Mouse (Mus musculus) MEL (cell line): ENCODE results near the gene Higd1b. TPM values are rescaled to one million over a fixed set of nuclear protein-coding genes. Genes with fewer than 3 reads are reported as not detected.

ENCODE experiments used
- DNase-seq: peaks from one replicate; pipeline ENCODE4 v3.0.0; 2011; ENCODE audit warnings: low read depth, low spot score
- H3K27ac ChIP-seq: 2 replicates; pipeline ENCODE4 v1.5.1; 2012; ENCODE audit warnings: low read depth, mild to moderate bottlenecking, control low read depth, low read length, moderate library complexity; ENCODE audit not compliant: control insufficient read depth
- H3K27me3 ChIP-seq, 2 experiments: fragments of 150-350 bp in 1 of 2; sonication (generic) in 1 of 2; 2 replicates each; pipeline ENCODE4 v1.6.1; 2012; ENCODE audit warnings: low read length in 2 of 2, mild to moderate bottlenecking in 2 of 2, improper control_type of control experiment in 1 of 2, moderate library complexity in 1 of 2; ENCODE audit not compliant: insufficient read depth in 2 of 2, control insufficient read depth in 1 of 2
- H3K36me3 ChIP-seq, 2 experiments: 2 replicates each; pipeline ENCODE4 v1.6.1; 2012 to 2014; ENCODE audit warnings: low read length in 2 of 2, improper control_type of control experiment in 1 of 2, inconsistent platforms in 1 of 2, mild to moderate bottlenecking in 1 of 2; ENCODE audit not compliant: insufficient read depth in 2 of 2, control insufficient read depth in 1 of 2
- H3K4me1 ChIP-seq, 2 experiments: fragments of 150-350 bp in 1 of 2; sonication (generic) in 1 of 2; 2 replicates each; pipeline ENCODE4 v1.6.1; 2012; ENCODE audit warnings: low read length in 2 of 2, improper control_type of control experiment in 1 of 2, mild to moderate bottlenecking in 1 of 2; ENCODE audit not compliant: insufficient read depth in 2 of 2, control insufficient read depth in 1 of 2
- H3K4me3 ChIP-seq, 2 experiments: fragments of 150-350 bp in 1 of 2; sonication (generic) in 1 of 2; 2 replicates each; pipeline ENCODE4 v1.5.1; 2012; ENCODE audit warnings: low read depth in 2 of 2, low read length in 2 of 2, mild to moderate bottlenecking in 2 of 2, moderate library complexity in 2 of 2, control low read depth in 1 of 2, improper control_type of control experiment in 1 of 2; ENCODE audit not compliant: control insufficient read depth in 1 of 2, insufficient read depth in 1 of 2
- H3K79me2 ChIP-seq: 2 replicates; pipeline ENCODE4 v1.6.1; 2012; ENCODE audit warnings: mild to moderate bottlenecking, low read length, moderate library complexity; ENCODE audit not compliant: control insufficient read depth, poor library complexity, insufficient read depth
- H3K9ac ChIP-seq: 2 replicates; pipeline ENCODE4 v1.6.1; 2012; ENCODE audit warnings: low read depth, mild to moderate bottlenecking, control low read depth, low read length, moderate library complexity; ENCODE audit not compliant: control insufficient read depth, poor library complexity, severe bottlenecking
- H3K9me3 ChIP-seq: fragments of 150-350 bp; sonication (generic); replicated peaks from 2 replicates; pipeline ENCODE4 v1.6.1; 2012; ENCODE audit warnings: mild to moderate bottlenecking, low read length, improper control_type of control experiment, moderate library complexity; ENCODE audit not compliant: insufficient read depth
- CTCF ChIP-seq, 3 experiments: IDR thresholded peaks in 2 of 3; conservative IDR thresholded peaks in 1 of 3; 2 replicates each; pipeline ENCODE4 v1.5.1; 2011 to 2012; ENCODE audit warnings: low read length in 3 of 3, low read depth in 2 of 3, mild to moderate bottlenecking in 2 of 3, improper control_type of control experiment in 1 of 3, inconsistent platforms in 1 of 3, mixed read lengths in 1 of 3, moderate library complexity in 1 of 3; ENCODE audit not compliant: control insufficient read depth in 1 of 3, insufficient read depth in 1 of 3, poor library complexity in 1 of 3, severe bottlenecking in 1 of 3
- ETS1 ChIP-seq: IDR thresholded peaks from 2 replicates; pipeline ENCODE4 v1.6.1; 2012; ENCODE audit warnings: low read depth, mild to moderate bottlenecking, inconsistent platforms, low read length, improper control_type of control experiment, moderate library complexity
- MAX ChIP-seq: IDR thresholded peaks from 2 replicates; pipeline ENCODE4 v1.6.1; 2011; ENCODE audit warnings: low read length, improper control_type of control experiment
- MAZ ChIP-seq: IDR thresholded peaks from 2 replicates; pipeline ENCODE4 v1.6.1; 2012; ENCODE audit warnings: low read depth, mild to moderate bottlenecking, inconsistent platforms, low read length, improper control_type of control experiment
- MEF2A ChIP-seq: IDR thresholded peaks from 2 replicates; pipeline ENCODE4 v1.6.1; 2014; ENCODE audit warnings: low read depth, mild to moderate bottlenecking, inconsistent platforms, low read length, improper control_type of control experiment; ENCODE audit not compliant: poor library complexity, insufficient replicate concordance, severe bottlenecking; ENCODE audit errors: extremely low read depth
- MXI1 ChIP-seq: IDR thresholded peaks from 2 replicates; pipeline ENCODE4 v1.6.1; 2011; ENCODE audit warnings: mild to moderate bottlenecking, low read depth, low read length, improper control_type of control experiment
- MYB ChIP-seq: IDR thresholded peaks from 2 replicates; pipeline ENCODE4 v1.6.1; 2011; ENCODE audit warnings: mild to moderate bottlenecking, low read depth, low read length, improper control_type of control experiment
- NELFE ChIP-seq: IDR thresholded peaks from 2 replicates; pipeline ENCODE4 v1.6.1; 2011; ENCODE audit warnings: low read depth, low read length, improper control_type of control experiment
- POLR2AphosphoS5 ChIP-seq: IDR thresholded peaks from 2 replicates; pipeline ENCODE4 v1.6.1; 2012; ENCODE audit warnings: low read depth, borderline replicate concordance, mild to moderate bottlenecking, inconsistent platforms, low read length, moderate library complexity, mixed read lengths
- RAD21 ChIP-seq: IDR thresholded peaks from 2 replicates; pipeline ENCODE4 v1.6.1; 2011; ENCODE audit warnings: mild to moderate bottlenecking, low read depth, low read length, improper control_type of control experiment
- SMC3 ChIP-seq: IDR thresholded peaks from 2 replicates; pipeline ENCODE4 v1.6.1; 2011; ENCODE audit warnings: low read depth, low read length, improper control_type of control experiment
- TBP ChIP-seq: IDR thresholded peaks from 2 replicates; pipeline ENCODE4 v1.8.0; 2011; ENCODE audit warnings: low read depth, low read length, improper control_type of control experiment
- TCF12 ChIP-seq: IDR thresholded peaks from 2 replicates; pipeline ENCODE4 v1.6.1; 2014; ENCODE audit warnings: low read depth, mild to moderate bottlenecking, inconsistent platforms, low read length, improper control_type of control experiment, moderate library complexity
- polyA plus RNA-seq, 2 experiments: library from polyadenylated mRNA; stranded (reverse) in 1 of 2; unstranded in 1 of 2; fragments of >175 nt in 1 of 2; fragments of >200 nt in 1 of 2; gene quantifications; 2 replicates each; pipeline versions ENCODE4 v1.2.1 to v1.2.4; 2012; ENCODE audit warnings: low replicate concordance in 2 of 2, low read depth in 1 of 2; ENCODE audit not compliant: insufficient read length in 2 of 2, insufficient read depth in 1 of 2, missing spikeins in 1 of 2
- total RNA-seq: library from RNA; depleted of rRNA; stranded (reverse); fragments of 300-350 nt; gene quantifications from 2 replicates; pipeline ENCODE4 v1.2.3, GENCODE M21; 2012

The Higd1b gene
- total and polyA plus RNA-seq, 3 experiments: not detected

GRCm38 (mm10) chr11:102838616-102839150, 3.0 kb downstream of the Higd1b start:
- DNase-seq: no peak
- no peak overlapping the region for H3K4me3 ChIP-seq
- H3K27ac ChIP-seq: no peak overlapping the region
- peaks cover 0 to 11% of the 10 kb centered on the region in 2 experiments; a peak in 2 of 4 replicates for H3K36me3 ChIP-seq
- no peaks in the 10 kb centered on the region for H3K4me1 ChIP-seq
- no peak for TF ChIP-seq SMC3
- no peak for TF ChIP-seq MEF2A
- no peaks in the 10 kb centered on the region for H3K9me3 ChIP-seq
- no peak overlapping the region for H3K9ac ChIP-seq
- H3K79me2 ChIP-seq: no peaks in the 10 kb centered on the region
- H3K27me3 ChIP-seq: no peaks in the 10 kb centered on the region

- no peak overlapping the region for H3K27ac ChIP-seq
- H3K9me3 ChIP-seq: no peaks in the 10 kb centered on the region
- no peak overlapping the region for H3K4me3 ChIP-seq
- H3K79me2 ChIP-seq: no peaks in the 10 kb centered on the region
- H3K4me1 ChIP-seq: no peaks in the 10 kb centered on the region
- H3K27me3 ChIP-seq: no peaks in the 10 kb centered on the region
- DNase-seq: no peak
- TF ChIP-seq SMC3 (no peak), ETS1 (no peak), TCF12 (no peak), POLR2AphosphoS5 (no peak), MAX (no peak), MXI1 (no peak), CTCF (IDR thresholded peaks at IDR 0.05 in 2 of 3, conservative IDR thresholded peaks at IDR 0.05 in 1 of 3; ENCODE audit: control insufficient read depth in 1 of 3, insufficient read depth in 1 of 3, low read depth in 2 of 3, low read length in 3 of 3, poor library complexity in 1 of 3, severe bottlenecking in 1 of 3) (no peak), MYB (no peak), RAD21 (no peak), TBP (no peak), MAZ (no peak), MEF2A (no peak)
- peaks cover 0 to 42% of the 10 kb centered on the region in 2 experiments; a peak in 2 of 4 replicates for H3K36me3 ChIP-seq
- H3K9ac ChIP-seq: no peak overlapping the region
Measured at GRCm38 (mm10) chr11:102845926-102846325, 10.3 kb downstream of the Higd1b start.

- Histone ChIP-seq H3K9me3 (no peaks in the 10 kb centered on the region), H3K27me3 (no peaks in the 10 kb centered on the region), H3K4me3 (no peak overlapping the region), H3K4me1 (no peaks in the 10 kb centered on the region), H3K9ac (no peak overlapping the region), H3K36me3 (peaks cover 0 to 37% of the 10 kb centered on the region in 2 experiments; a peak in 2 of 4 replicates), H3K79me2 (no peaks in the 10 kb centered on the region), H3K27ac (no peak overlapping the region)
- DNase-seq: peak; percentile 50
- TF ChIP-seq SMC3 (peak; percentile 44), NELFE (no peak), CTCF (IDR thresholded peaks at IDR 0.05 in 2 of 3, conservative IDR thresholded peaks at IDR 0.05 in 1 of 3; ENCODE audit: control insufficient read depth in 1 of 3, insufficient read depth in 1 of 3, low read depth in 2 of 3, low read length in 3 of 3, poor library complexity in 1 of 3, severe bottlenecking in 1 of 3) (peak; percentile 41 to 69 (median 62))
Measured at GRCm38 (mm10) chr11:102851883-102852282, 16.2 kb downstream of the Higd1b start.
